Mouse (Mus musculus) limb, embryonic 11.5 days (tissue): Measurements from ENCODE around the gene Tm9sf2. TPM values are rescaled to one million over a fixed set of nuclear protein-coding genes. Genes with fewer than 3 reads are reported as not detected.

ENCODE experiments used
- ATAC-seq: fragments of 200-750 bp; cut with Nextera tagmentation; 2 replicates; pipeline ENCODE4 v1.8.0; 2017; ENCODE audit warnings: low read depth; ENCODE audit not compliant: insufficient number of reproducible peaks, low FRiP score, low TSS enrichment
- DNase-seq: peaks from one replicate; pipeline ENCODE4 v3.0.0-alpha.2; 2015; ENCODE audit warnings: low spot score
- H3K27ac ChIP-seq: fragments of 300-500 bp; sonication (generic); replicated peaks from 2 replicates; pipeline ENCODE4 v1.5.1; 2014; ENCODE audit warnings: low read depth, mild to moderate bottlenecking, low read length
- H3K27me3 ChIP-seq: fragments of 300-500 bp; sonication (generic); 2 replicates; pipeline ENCODE4 v1.6.1; 2014; ENCODE audit warnings: mild to moderate bottlenecking, low read length, mixed read lengths; ENCODE audit not compliant: control insufficient read depth, insufficient read depth
- H3K36me3 ChIP-seq: fragments of 300-500 bp; sonication (generic); 2 replicates; pipeline ENCODE4 v1.6.1; 2014; ENCODE audit warnings: mild to moderate bottlenecking, low read length, moderate library complexity, mixed read lengths; ENCODE audit not compliant: control insufficient read depth, insufficient read depth
- H3K4me1 ChIP-seq: fragments of 300-500 bp; sonication (generic); 2 replicates; pipeline ENCODE4 v1.6.1; 2014; ENCODE audit warnings: low read length, mixed read lengths; ENCODE audit not compliant: control insufficient read depth, insufficient read depth
- H3K4me2 ChIP-seq: fragments of 300-500 bp; sonication (generic); 2 replicates; pipeline ENCODE4 v1.6.1; 2014; ENCODE audit warnings: low read depth, mild to moderate bottlenecking, moderate library complexity; ENCODE audit not compliant: severe bottlenecking
- H3K4me3 ChIP-seq: fragments of 300-500 bp; sonication (generic); 2 replicates; pipeline ENCODE4 v1.5.1; 2014; ENCODE audit warnings: low read depth, low read length
- H3K9ac ChIP-seq: fragments of 300-500 bp; sonication (generic); 2 replicates; pipeline ENCODE4 v1.6.1; 2014; ENCODE audit warnings: mild to moderate bottlenecking, low read length
- H3K9me3 ChIP-seq: fragments of 300-500 bp; sonication (generic); 2 replicates; pipeline ENCODE4 v1.6.1; 2016; ENCODE audit warnings: low read length; ENCODE audit not compliant: control insufficient read depth
- WGBS: fragments of 180-500 bp; shearing (Covaris S2); extraction: QIAGEN DNeasy Blood & Tissue Kit; methylation state at CpG from one replicate; pipeline ENCODE4 v1.1.7; 2014; 5-methylcytosine and 5-hydroxymethylcytosine counted together
- polyA plus RNA-seq: library from polyadenylated mRNA; unstranded; fragments of >200 nt; fragmentation: Nextera tagmentation; extraction: Ambion mirVana; gene quantifications from 2 replicates; pipeline ENCODE4 v1.2.1, GENCODE M21; 2014

The Tm9sf2 gene
- 117 and 119 TPM in 2 replicates for polyA plus RNA-seq

GRCm38 (mm10) chr14:122106822-122107468, at the start of gene Tm9sf2:
Gene Tm9sf2 (plus strand): TSS chr14:122107038.
- H3K4me1 ChIP-seq = peaks cover 6% of the 10 kb centered on the region; the same call in 1 of the 2 replicates
- no peaks in the 10 kb centered on the region for H3K27me3 ChIP-seq
- under 1% methylated on average over 74 of the region's 76 CpGs for WGBS
- peak within 1 kb of the TSS; percentile 66 for H3K4me2 ChIP-seq
- peak within 1 kb of the TSS; percentile 99 for H3K4me3 ChIP-seq
- H3K36me3 ChIP-seq = 0 out of 2 replicates have a peak, but pooled peaks cover 2% of the 10 kb centered on the region
- peak within 1 kb of the TSS; percentile 96 for H3K27ac ChIP-seq
- H3K9ac ChIP-seq = peak within 1 kb of the TSS; percentile 95
- no peaks in the 10 kb centered on the region for H3K9me3 ChIP-seq
- ATAC-seq (peak; percentile 88), DNase-seq (peak; percentile 90)

GRCm38 (mm10) chr14:122057941-122058346, 48.9 kb upstream of the Tm9sf2 start:
- H3K36me3 ChIP-seq = no peaks in the 10 kb centered on the region
- H3K27ac ChIP-seq = no peak overlapping the region
- 26% methylated on average over 2 of the region's 2 CpGs for WGBS
- no peak overlapping the region for H3K4me2 ChIP-seq
- H3K4me1 ChIP-seq = no peaks in the 10 kb centered on the region
- ATAC-seq (no peak; the same call in 1 of the 2 replicates), DNase-seq (no peak)
- no peaks in the 10 kb centered on the region for H3K27me3 ChIP-seq
- H3K9me3 ChIP-seq = no peaks in the 10 kb centered on the region
- H3K4me3 ChIP-seq = no peak overlapping the region
- H3K9ac ChIP-seq = no peak overlapping the region

GRCm38 (mm10) chr14:122060642-122061041, 46.2 kb upstream of the Tm9sf2 start:
- Histone ChIP-seq H3K27ac (no peak overlapping the region), H3K9ac (no peak overlapping the region), H3K4me3 (no peak overlapping the region), H3K4me1 (no peaks in the 10 kb centered on the region), H3K36me3 (no peaks in the 10 kb centered on the region), H3K9me3 (no peaks in the 10 kb centered on the region), H3K27me3 (no peaks in the 10 kb centered on the region), H3K4me2 (no peak overlapping the region)
- DNase-seq (peak; percentile 87), ATAC-seq (no peak; the same call in 1 of the 2 replicates)
- WGBS = 12% methylated on average over 3 of the region's 3 CpGs

GRCm38 (mm10) chr14:122061376-122061775, 45.5 kb upstream of the Tm9sf2 start:
- no peaks in the 10 kb centered on the region for H3K27me3 ChIP-seq
- WGBS = 94% methylated on average over 6 of the region's 6 CpGs
- no peak for ATAC-seq
- no peaks in the 10 kb centered on the region for H3K36me3 ChIP-seq
- no peak overlapping the region for H3K4me3 ChIP-seq
- DNase-seq = no peak
- no peak overlapping the region for H3K9ac ChIP-seq
- H3K4me2 ChIP-seq = no peak overlapping the region
- no peaks in the 10 kb centered on the region for H3K4me1 ChIP-seq
- H3K27ac ChIP-seq = no peak overlapping the region
- no peaks in the 10 kb centered on the region for H3K9me3 ChIP-seq

GRCm38 (mm10) chr14:122062411-122063090, 44.3 kb upstream of the Tm9sf2 start:
- H3K4me3 ChIP-seq = no peak overlapping the region
- no peak for ATAC-seq
- no peak overlapping the region for H3K4me2 ChIP-seq
- H3K9me3 ChIP-seq = no peaks in the 10 kb centered on the region
- H3K27ac ChIP-seq = no peak overlapping the region
- H3K36me3 ChIP-seq = no peaks in the 10 kb centered on the region
- no peaks in the 10 kb centered on the region for H3K4me1 ChIP-seq
- no peak for DNase-seq
- H3K9ac ChIP-seq = no peak overlapping the region
- no peaks in the 10 kb centered on the region for H3K27me3 ChIP-seq
- 79% methylated on average over 10 of the region's 10 CpGs for WGBS

- H3K27me3 ChIP-seq = no peaks in the 10 kb centered on the region
- no peak overlapping the region for H3K4me2 ChIP-seq
- DNase-seq = no peak
- H3K4me3 ChIP-seq = no peak overlapping the region
- no peak for ATAC-seq
- no peak overlapping the region for H3K27ac ChIP-seq
- H3K9ac ChIP-seq = no peak overlapping the region
- no peaks in the 10 kb centered on the region for H3K9me3 ChIP-seq
- H3K4me1 ChIP-seq = no peaks in the 10 kb centered on the region
- WGBS = 81% methylated on average over 5 of the region's 5 CpGs
- H3K36me3 ChIP-seq = no peaks in the 10 kb centered on the region
Measured at GRCm38 (mm10) chr14:122063599-122063998, 43.2 kb upstream of the Tm9sf2 start.

GRCm38 (mm10) chr14:122064519-122064918, 42.3 kb upstream of the Tm9sf2 start:
- no peak for ATAC-seq
- no peaks in the 10 kb centered on the region for H3K9me3 ChIP-seq
- 1% methylated on average over 2 of the region's 2 CpGs for WGBS

GRCm38 (mm10) chr14:122066243-122066642, 40.6 kb upstream of the Tm9sf2 start:
- Histone ChIP-seq H3K9me3 (no peaks in the 10 kb centered on the region), H3K36me3 (no peaks in the 10 kb centered on the region), H3K27me3 (no peaks in the 10 kb centered on the region), H3K27ac (no peak overlapping the region), H3K9ac (no peak overlapping the region), H3K4me1 (no peaks in the 10 kb centered on the region), H3K4me3 (no peak overlapping the region), H3K4me2 (no peak overlapping the region)
- DNase-seq (no peak), ATAC-seq (no peak)
- 80% methylated on average over 4 of the region's 4 CpGs for WGBS

More at GRCm38 (mm10) chr14:122064519-122064918, 42.3 kb upstream of the Tm9sf2 start:
- Histone ChIP-seq H3K36me3 (no peaks in the 10 kb centered on the region), H3K27ac (no peak overlapping the region), H3K27me3 (no peaks in the 10 kb centered on the region), H3K9ac (no peak overlapping the region), H3K4me2 (no peak overlapping the region), H3K4me3 (no peak overlapping the region), H3K4me1 (no peaks in the 10 kb centered on the region)
- DNase-seq = peak; percentile 84
